Mouse (Mus musculus): Measurements from ENCODE around the gene Pafah1b2. TPM values are rescaled to one million over a fixed set of nuclear protein-coding genes. Genes with fewer than 3 reads are reported as not detected.

Pafah1b2 gene
- 69.5 TPM for total RNA-seq (2023)

DNA sequence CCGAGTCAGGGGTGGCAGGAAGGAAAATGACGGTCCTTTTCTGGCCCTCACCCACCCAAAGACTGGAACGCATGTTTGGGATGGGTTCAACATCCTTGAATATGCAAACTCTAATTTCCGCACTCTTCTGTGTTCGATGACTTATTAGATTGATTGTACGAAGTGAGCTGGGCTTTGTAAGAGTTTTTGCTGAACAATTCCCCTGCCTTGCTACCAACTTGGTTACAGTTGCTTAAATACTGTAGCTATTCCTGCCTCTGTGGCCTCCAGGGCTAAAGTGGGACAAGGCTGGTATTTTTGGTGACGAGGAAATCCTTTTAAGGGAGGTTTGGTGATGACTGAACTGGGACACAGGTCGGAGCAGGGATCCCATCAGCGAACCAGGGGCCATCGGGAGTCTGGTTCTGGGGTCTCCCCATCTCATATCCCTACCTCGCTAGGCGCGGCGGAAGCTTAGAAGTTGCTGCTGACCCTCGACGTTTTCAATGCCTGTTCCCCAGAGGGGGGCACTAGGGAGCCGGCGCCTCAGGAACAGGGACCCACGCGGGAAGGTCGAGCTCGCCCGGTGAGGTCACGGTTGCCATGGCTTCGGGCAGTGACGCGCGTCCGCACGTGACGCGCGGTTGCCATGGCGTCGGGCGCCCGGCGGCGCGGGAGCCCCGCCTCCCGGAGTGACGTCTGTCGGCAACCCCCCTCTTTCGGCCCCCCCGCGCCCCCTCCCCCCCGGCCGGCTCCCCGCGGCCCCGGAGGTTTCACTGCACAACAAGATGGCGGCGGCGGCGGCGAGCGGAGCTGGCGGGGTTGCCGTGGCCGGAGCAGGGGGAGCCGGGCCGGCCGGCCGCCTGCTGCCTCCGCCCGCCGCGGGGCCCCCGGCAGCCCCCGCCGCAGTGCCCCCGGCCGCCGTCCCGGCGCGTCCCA, at the start of gene Pafah1b2, which contains the start of gene Sik3:
Gene Pafah1b2 (minus strand): TSS at position 600 of the 918 bp plus-strand sequence.
Gene Sik3 (plus strand): TSS at position 730 of the 918 bp plus-strand sequence.

DNA sequence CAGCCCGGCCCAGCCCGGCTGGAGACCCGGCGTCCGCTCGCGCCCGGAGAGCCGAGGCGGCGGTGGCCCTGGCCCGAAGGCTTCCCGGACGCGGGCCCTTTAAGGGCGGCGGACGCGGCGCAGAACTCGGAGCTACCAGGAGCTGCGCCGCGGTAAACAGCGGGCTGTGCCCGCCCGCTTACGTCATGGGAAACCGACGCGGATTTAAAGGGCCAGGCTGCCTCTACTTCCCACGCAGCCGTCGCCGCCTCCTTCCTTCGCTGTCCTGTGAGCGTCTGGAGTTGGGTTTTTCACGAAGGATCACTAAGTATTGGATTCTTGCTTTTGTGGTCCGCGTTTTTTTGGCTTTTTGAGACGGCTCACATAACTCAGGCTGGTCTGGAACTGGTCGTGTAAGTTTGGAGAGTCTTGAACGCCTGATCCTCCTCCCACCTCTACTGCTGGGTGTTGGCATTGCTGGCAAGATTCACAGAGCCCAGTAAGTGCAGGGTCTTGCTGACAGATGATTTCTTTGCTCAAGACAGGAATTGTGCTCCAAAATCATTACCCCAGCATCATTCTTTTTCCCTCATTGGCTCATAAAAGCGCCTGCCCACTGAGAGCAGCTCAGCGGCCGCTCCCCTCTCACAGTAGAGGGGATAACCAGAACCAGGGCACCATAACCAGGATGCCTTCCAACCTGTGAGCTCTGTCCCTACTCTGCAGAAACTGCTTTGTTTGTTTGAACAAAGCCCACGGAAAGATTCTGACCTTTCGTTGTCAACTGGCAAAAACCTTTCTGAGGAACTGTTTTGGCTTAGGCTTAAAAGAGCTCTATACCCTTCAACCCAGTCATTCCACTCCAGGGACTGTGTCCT, 57.2 kb downstream of the Pafah1b2 start, which contains the start of gene Sidt2:
Gene Sidt2 (minus strand): TSS at position 152 of the 857 bp plus-strand sequence.

DNA sequence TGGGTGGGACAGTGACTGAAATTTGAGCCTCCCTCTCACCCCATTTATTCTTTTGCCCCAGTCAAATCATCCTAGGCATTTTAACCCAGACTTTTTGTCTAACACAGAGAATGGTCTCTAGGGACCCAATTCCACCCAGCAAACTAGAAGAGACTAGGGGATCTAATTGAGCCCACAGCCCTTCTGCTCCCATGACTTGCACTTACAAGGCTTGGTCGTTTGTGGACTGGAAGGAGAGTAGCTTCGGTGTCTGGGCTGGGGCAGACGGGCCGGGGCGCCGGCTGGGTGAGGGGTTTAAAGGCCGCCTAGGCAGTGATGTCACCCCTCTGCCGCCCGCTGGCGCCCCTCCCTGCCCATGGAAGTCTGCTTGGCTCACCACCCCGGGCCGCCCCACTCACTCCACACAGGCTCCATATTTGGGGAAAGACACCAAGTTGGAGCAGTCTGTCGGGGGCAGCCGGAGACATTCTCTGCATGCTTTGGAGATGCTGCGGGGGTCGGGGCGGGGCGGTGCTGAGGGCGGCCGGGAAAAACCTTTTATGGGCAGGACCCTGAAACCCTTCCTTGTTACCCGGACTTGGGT, 76.8 kb downstream of the Pafah1b2 start, which contains the start of gene Tagln:
Gene Tagln (minus strand): TSS at position 431 of the 583 bp plus-strand sequence.

Other genes with a start within 250 kb of the Pafah1b2 start
- gene Cep164, start 184.0 kb downstream of the Pafah1b2 start, total RNA-seq (2023) = 38.6 TPM
- gene Bace1, start 174.1 kb downstream of the Pafah1b2 start, total RNA-seq (2023) = 1.9 TPM
- 68.6 TPM for gene Pcsk7, start 106.2 kb downstream of the Pafah1b2 start, total RNA-seq (2023)
- gene Rnf214, start 105.8 kb downstream of the Pafah1b2 start, total RNA-seq (2023) = 30.8 TPM
- 5.1 TPM for gene Tagln, start 76.6 kb downstream of the Pafah1b2 start, total RNA-seq (2023)
- 427 TPM for gene Sidt2, start 57.4 kb downstream of the Pafah1b2 start, total RNA-seq (2023)
- 67.2 TPM for gene Sik3, start 130 bp upstream of the Pafah1b2 start, total RNA-seq (2023)
- not detected for gene Apoa1, start 215.9 kb upstream of the Pafah1b2 start, total RNA-seq (2023)
- gene Apoc3, start 222.9 kb upstream of the Pafah1b2 start, total RNA-seq (2023) = not detected
- not detected for gene Apoa4, start 228.0 kb upstream of the Pafah1b2 start, total RNA-seq (2023)

Data from CD4-positive naive resting alpha-beta T cell, adult 76 days (primary cell).